Mouse (Mus musculus): ENCODE results near the gene Eloa. TPM values are rescaled to one million over a fixed set of nuclear protein-coding genes. Genes with fewer than 3 reads are reported as not detected.
"Not testable (repeated sequence)": the region's sequence is repeated elsewhere in the genome, so short reads cannot be mapped to it uniquely, and the experiment has no call there.

The Eloa gene
- polyA plus RNA-seq, 1 experiment from 2014 or later = 21.5 TPM

- no peaks in the 10 kb centered on the region for H3K27me3 ChIP-seq (ENCODE audit: control insufficient read depth, insufficient read depth, low read length)
- TF ChIP-seq CTCF (IDR thresholded peaks at IDR 0.05; ENCODE audit: low read depth) = no peak
- TF ChIP-seq EP300 (optimal IDR thresholded peaks at IDR 0.05) = no peak
- H3K4me2 ChIP-seq (replicated peaks; ENCODE audit: low read depth) = no peak overlapping the region
- no peak overlapping the region for H3K27ac ChIP-seq (replicated peaks)
- ATAC-seq (ENCODE audit: low FRiP score, low TSS enrichment) (no peak), DNase-seq (ENCODE audit: low spot score) (no peak)
- H3K4me3 ChIP-seq (ENCODE audit: low read depth, low read length) = no peak overlapping the region
- H3K9ac ChIP-seq (ENCODE audit: low read length) = no peak overlapping the region
- 0 out of 2 replicates have a peak, but pooled peaks cover 4% of the 10 kb centered on the region for H3K36me3 ChIP-seq (ENCODE audit: control insufficient read depth, insufficient read depth, low read length)
- H3K4me1 ChIP-seq (replicated peaks; ENCODE audit: control insufficient read depth, insufficient read depth) = no peaks in the 10 kb centered on the region
- WGBS = 85% methylated on average over 5 of the region's 5 CpGs
- no peaks in the 10 kb centered on the region for H3K9me3 ChIP-seq (ENCODE audit: control insufficient read depth, low read length)
Observed at GRCm38 (mm10) chr4:135985193-135985592, 36.4 kb downstream of the Eloa start.

GRCm38 (mm10) chr4:135984556-135984955 lies 37.0 kb downstream of the Eloa start:
- WGBS = 79% methylated on average over 5 of the region's 5 CpGs
- DNase-seq (ENCODE audit: low spot score) (no peak), ATAC-seq (ENCODE audit: low FRiP score, low TSS enrichment) (no peak)
- Histone ChIP-seq H3K27ac (replicated peaks) (no peak overlapping the region), H3K27me3 (ENCODE audit: control insufficient read depth, insufficient read depth, low read length) (no peaks in the 10 kb centered on the region), H3K9ac (ENCODE audit: low read length) (no peak overlapping the region), H3K4me3 (ENCODE audit: low read depth, low read length) (no peak overlapping the region), H3K4me2 (replicated peaks; ENCODE audit: low read depth) (no peak overlapping the region), H3K4me1 (replicated peaks; ENCODE audit: control insufficient read depth, insufficient read depth) (no peaks in the 10 kb centered on the region), H3K9me3 (ENCODE audit: control insufficient read depth, low read length) (no peaks in the 10 kb centered on the region), H3K36me3 (ENCODE audit: control insufficient read depth, insufficient read depth, low read length) (0 out of 2 replicates have a peak, but pooled peaks cover 4% of the 10 kb centered on the region)
- no peak for TF ChIP-seq EP300 (optimal IDR thresholded peaks at IDR 0.05)
- TF ChIP-seq CTCF (IDR thresholded peaks at IDR 0.05; ENCODE audit: low read depth) = no peak

- Histone ChIP-seq H3K9ac (ENCODE audit: low read length) (no peak overlapping the region), H3K4me1 (replicated peaks; ENCODE audit: control insufficient read depth, insufficient read depth) (no peaks in the 10 kb centered on the region), H3K27ac (replicated peaks) (no peak overlapping the region), H3K4me3 (ENCODE audit: low read depth, low read length) (no peak overlapping the region), H3K36me3 (ENCODE audit: control insufficient read depth, insufficient read depth, low read length) (peaks cover 9% of the 10 kb centered on the region; the same call in 1 of the 2 replicates), H3K27me3 (ENCODE audit: control insufficient read depth, insufficient read depth, low read length) (no peaks in the 10 kb centered on the region), H3K4me2 (replicated peaks; ENCODE audit: low read depth) (no peak overlapping the region), H3K9me3 (ENCODE audit: control insufficient read depth, low read length) (no peaks in the 10 kb centered on the region)
- ATAC-seq (ENCODE audit: low FRiP score, low TSS enrichment) (no peak), DNase-seq (ENCODE audit: low spot score) (no peak)
- TF ChIP-seq EP300 (optimal IDR thresholded peaks at IDR 0.05) (no peak), CTCF (IDR thresholded peaks at IDR 0.05; ENCODE audit: low read depth) (peak; percentile 25)
- 64% methylated on average over 7 of the region's 7 CpGs for WGBS
Observed at GRCm38 (mm10) chr4:135981524-135982063, 40.0 kb downstream of the Eloa start.

GRCm38 (mm10) chr4:135980223-135980622 lies 41.3 kb downstream of the Eloa start:
- DNase-seq (ENCODE audit: low spot score); ATAC-seq (ENCODE audit: low FRiP score, low TSS enrichment); H3K27ac ChIP-seq (replicated peaks); H3K9ac ChIP-seq (ENCODE audit: low read length); H3K27me3 ChIP-seq (ENCODE audit: control insufficient read depth, insufficient read depth, low read length); H3K9me3 ChIP-seq (ENCODE audit: control insufficient read depth, low read length); H3K4me2 ChIP-seq (replicated peaks; ENCODE audit: low read depth); H3K4me1 ChIP-seq (replicated peaks; ENCODE audit: control insufficient read depth, insufficient read depth); H3K4me3 ChIP-seq (ENCODE audit: low read depth, low read length): not testable (repeated sequence)
- 96% methylated on average over 3 of the region's 5 CpGs for WGBS
- peaks cover 13% of the 10 kb centered on the region; the same call in 1 of the 2 replicates for H3K36me3 ChIP-seq (ENCODE audit: control insufficient read depth, insufficient read depth, low read length)

- Histone ChIP-seq H3K27me3 (ENCODE audit: control insufficient read depth, insufficient read depth, low read length) (no peaks in the 10 kb centered on the region), H3K36me3 (ENCODE audit: control insufficient read depth, insufficient read depth, low read length) (peaks cover 9% of the 10 kb centered on the region; the same call in 1 of the 2 replicates), H3K9ac (ENCODE audit: low read length) (no peak overlapping the region), H3K27ac (replicated peaks) (no peak overlapping the region), H3K4me3 (ENCODE audit: low read depth, low read length) (no peak overlapping the region), H3K9me3 (ENCODE audit: control insufficient read depth, low read length) (no peaks in the 10 kb centered on the region), H3K4me2 (replicated peaks; ENCODE audit: low read depth) (no peak overlapping the region), H3K4me1 (replicated peaks; ENCODE audit: control insufficient read depth, insufficient read depth) (peaks cover 4% of the 10 kb centered on the region; the same call in 1 of the 2 replicates)
- ATAC-seq (ENCODE audit: low FRiP score, low TSS enrichment) (no peak), DNase-seq (ENCODE audit: low spot score) (no peak)
- 94% methylated on average over 12 of the region's 12 CpGs for whole genome bisulfite sequencing
- TF ChIP-seq EP300 (optimal IDR thresholded peaks at IDR 0.05) = no peak
Observed at GRCm38 (mm10) chr4:135976146-135976545, 45.4 kb downstream of the Eloa start.

- H3K27me3 ChIP-seq (ENCODE audit: control insufficient read depth, insufficient read depth, low read length) = no peaks in the 10 kb centered on the region
- DNase-seq (ENCODE audit: low spot score) (no peak), ATAC-seq (ENCODE audit: low FRiP score, low TSS enrichment) (no peak)
- peaks cover 4% of the 10 kb centered on the region; the same call in 1 of the 2 replicates for H3K4me1 ChIP-seq (replicated peaks; ENCODE audit: control insufficient read depth, insufficient read depth)
- H3K9me3 ChIP-seq (ENCODE audit: control insufficient read depth, low read length) = no peaks in the 10 kb centered on the region
- H3K4me3 ChIP-seq (ENCODE audit: low read depth, low read length) = peak overlapping the region; percentile 95
- H3K27ac ChIP-seq (replicated peaks) = peak overlapping the region; percentile 84; the same call in 1 of the 2 replicates
- H3K36me3 ChIP-seq (ENCODE audit: control insufficient read depth, insufficient read depth, low read length) = peaks cover 14% of the 10 kb centered on the region
- 53% methylated on average over 13 of the region's 13 CpGs for WGBS
- TF ChIP-seq EP300 (optimal IDR thresholded peaks at IDR 0.05) (no peak), CTCF (IDR thresholded peaks at IDR 0.05; ENCODE audit: low read depth) (no peak)
- H3K4me2 ChIP-seq (replicated peaks; ENCODE audit: low read depth) = peak overlapping the region; percentile 93
- peak overlapping the region; percentile 89; the same call in 1 of the 2 replicates for H3K9ac ChIP-seq (ENCODE audit: low read length)
Observed at GRCm38 (mm10) chr4:135972911-135973811, 48.4 kb downstream of the Eloa start.
